Mouse (Mus musculus) limb, embryonic 14.5 days (tissue): Measurements from ENCODE around the gene Actn3. TPM values are rescaled to one million over a fixed set of nuclear protein-coding genes. Genes with fewer than 3 reads are reported as not detected.
A peak's percentile ranks its signal among the peaks of the same experiment; 100 is the strongest.
"Not testable (repeated sequence)": the region's sequence is repeated elsewhere in the genome, so short reads cannot be mapped to it uniquely, and the experiment has no call there.

Source experiments
- ATAC-seq: fragments of 200-750 bp; cut with Nextera tagmentation; 2 replicates; pipeline ENCODE4 v1.8.0; 2017; ENCODE audit warnings: low read depth, moderate number of reproducible peaks, moderate TSS enrichment; ENCODE audit not compliant: low FRiP score
- DNase-seq: peaks from one replicate; pipeline ENCODE4 v3.0.0-alpha.2; 2015; ENCODE audit warnings: low spot score
- H3K27ac ChIP-seq: fragments of 300-500 bp; sonication (generic); replicated peaks from 2 replicates; pipeline ENCODE4 v1.5.1; 2014; ENCODE audit warnings: low read depth, mild to moderate bottlenecking, low read length, moderate library complexity, mixed read lengths
- H3K27me3 ChIP-seq: fragments of 300-500 bp; sonication (generic); 2 replicates; pipeline ENCODE4 v1.6.1; 2014; ENCODE audit warnings: low read length, mixed read lengths; ENCODE audit not compliant: control insufficient read depth, insufficient read depth
- H3K36me3 ChIP-seq: fragments of 300-500 bp; sonication (generic); 2 replicates; pipeline ENCODE4 v1.6.1; 2014; ENCODE audit warnings: mild to moderate bottlenecking, low read length, moderate library complexity, mixed read lengths; ENCODE audit not compliant: control insufficient read depth, insufficient read depth
- H3K4me1 ChIP-seq: fragments of 300-500 bp; sonication (generic); 2 replicates; pipeline ENCODE4 v1.6.1; 2014; ENCODE audit warnings: antibody characterized with exemption, low read length, mixed read lengths; ENCODE audit not compliant: control insufficient read depth, insufficient read depth
- H3K4me2 ChIP-seq: fragments of 300-500 bp; sonication (generic); replicated peaks from 2 replicates; pipeline ENCODE4 v1.6.1; 2014; ENCODE audit warnings: low read depth, mild to moderate bottlenecking, low read length, moderate library complexity; ENCODE audit not compliant: severe bottlenecking
- H3K4me3 ChIP-seq: fragments of 300-500 bp; sonication (generic); replicated peaks from 2 replicates; pipeline ENCODE4 v1.5.1; 2014; ENCODE audit warnings: low read length
- H3K9ac ChIP-seq: fragments of 300-500 bp; sonication (generic); 2 replicates; pipeline ENCODE4 v1.6.1; 2014; ENCODE audit warnings: mild to moderate bottlenecking, low read depth, low read length, moderate library complexity; ENCODE audit not compliant: severe bottlenecking
- H3K9me3 ChIP-seq: fragments of 300-500 bp; sonication (generic); 2 replicates; pipeline ENCODE4 v1.6.1; 2016; ENCODE audit warnings: low read length; ENCODE audit not compliant: control insufficient read depth
- POLR2A ChIP-seq: fragments of 200-500 bp; IDR thresholded peaks from 2 replicates; pipeline ENCODE4 v1.8.0; 2012; ENCODE audit warnings: inconsistent platforms, mild to moderate bottlenecking, moderate library complexity, borderline replicate concordance; ENCODE audit not compliant: insufficient read depth, insufficient read length; ENCODE audit errors: extremely low read depth
- WGBS: fragments of 180-500 bp; shearing (Covaris S2); extraction: QIAGEN DNeasy Blood & Tissue Kit; methylation state at CpG from one replicate; pipeline ENCODE4 v1.1.7; 2014; 5-methylcytosine and 5-hydroxymethylcytosine counted together
- polyA plus RNA-seq, 2 experiments: library from polyadenylated mRNA; depleted of rRNA in 1 of 2; stranded (reverse) in 1 of 2; unstranded in 1 of 2; fragments of >200 nt; fragmentation: Nextera tagmentation in 1 of 2; extraction: Ambion mirVana in 1 of 2; gene quantifications; 2 replicates each; pipeline versions ENCODE4 v1.2.1 to v1.2.3; 2012 to 2014

Actn3 gene
- polyA plus RNA-seq, 2 experiments, result 8.3 to 11.9 TPM

DNA sequence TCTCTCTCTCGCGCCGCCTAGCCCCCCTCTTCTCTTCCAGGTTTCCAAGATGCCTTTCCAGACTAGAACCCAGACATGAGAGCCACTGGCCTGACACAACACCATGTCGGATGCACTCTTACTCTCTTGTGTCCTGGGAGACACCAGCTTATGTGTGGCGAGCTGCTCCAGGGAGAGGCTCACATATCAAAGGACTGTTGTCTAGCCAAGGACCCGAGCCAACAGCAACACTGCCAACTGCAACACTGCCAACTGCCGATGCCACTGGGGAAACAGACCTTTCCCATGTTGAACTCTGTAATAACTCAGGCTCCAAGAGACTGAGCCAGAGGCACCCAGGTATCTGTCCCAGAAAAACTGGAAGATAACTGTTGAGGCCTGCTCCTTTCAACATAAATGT, 48.6 kb downstream of the Actn3 start:
- DNase-seq, result no peak
- peaks cover 42% of the 10 kb centered on the region for H3K36me3 ChIP-seq
- no peak for TF ChIP-seq POLR2A
- no peak overlapping the region for H3K4me2 ChIP-seq
- no peak for ATAC-seq
- H3K9me3 ChIP-seq, result no peaks in the 10 kb centered on the region
- no peak overlapping the region for H3K4me3 ChIP-seq
- no peak overlapping the region for H3K27ac ChIP-seq
- WGBS, result 68% methylated on average over 7 of the region's 7 CpGs
- no peaks in the 10 kb centered on the region for H3K4me1 ChIP-seq
- no peaks in the 10 kb centered on the region for H3K27me3 ChIP-seq
- H3K9ac ChIP-seq, result no peak overlapping the region

DNA sequence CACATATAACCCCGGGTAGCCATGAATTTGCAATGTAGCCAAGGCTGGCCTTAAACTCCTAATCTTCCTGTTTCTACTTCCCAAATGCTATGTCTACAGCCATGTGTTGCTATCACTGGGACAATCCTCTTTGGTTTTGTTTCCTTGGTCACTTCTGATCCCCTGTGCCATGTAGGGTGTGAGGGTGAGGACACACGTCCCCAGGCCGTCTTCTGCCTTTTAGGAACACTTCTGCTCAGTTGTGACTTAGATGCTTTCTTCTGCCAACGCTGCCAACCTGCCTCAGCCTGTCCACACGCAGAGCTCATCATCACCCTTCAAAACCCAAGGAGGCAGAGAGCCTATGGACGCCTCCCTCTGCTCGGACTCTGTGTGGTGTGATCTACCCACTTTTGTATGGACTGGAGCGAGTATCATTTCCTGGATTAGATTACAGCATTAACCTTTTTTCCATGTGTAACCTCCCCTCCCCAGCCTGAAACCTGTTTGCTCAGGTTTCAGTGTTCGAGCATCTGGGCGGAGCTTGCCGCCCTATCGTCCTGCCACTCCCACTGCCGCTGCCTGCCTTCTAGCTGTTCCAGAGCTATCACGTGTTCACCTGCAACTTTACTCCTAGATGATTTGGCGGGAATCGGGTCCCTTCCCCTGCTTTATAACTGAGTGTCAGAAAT, 49.1 kb downstream of the Actn3 start:
- WGBS, result 50% methylated on average over 16 of the region's 16 CpGs
- no peak for ATAC-seq
- Histone ChIP-seq H3K27ac (no peak overlapping the region), H3K4me2 (no peak overlapping the region), H3K27me3 (no peaks in the 10 kb centered on the region), H3K36me3 (peaks cover 36% of the 10 kb centered on the region), H3K9me3 (no peaks in the 10 kb centered on the region), H3K9ac (no peak overlapping the region), H3K4me1 (no peaks in the 10 kb centered on the region), H3K4me3 (no peak overlapping the region)
- no peak for DNase-seq
- no peak for TF ChIP-seq POLR2A

GRCm38 (mm10) chr19:4820678-4821303, 56.9 kb downstream of the Actn3 start:
- peaks cover 14% of the 10 kb centered on the region for H3K36me3 ChIP-seq
- H3K9me3 ChIP-seq, result no peaks in the 10 kb centered on the region
- ATAC-seq, result no peak
- H3K4me2 ChIP-seq, result no peak overlapping the region
- no peaks in the 10 kb centered on the region for H3K27me3 ChIP-seq
- WGBS, result 75% methylated on average over 5 of the region's 5 CpGs
- no peaks in the 10 kb centered on the region for H3K4me1 ChIP-seq
- no peak overlapping the region for H3K4me3 ChIP-seq
- H3K9ac ChIP-seq, result no peak overlapping the region
- no peak for TF ChIP-seq POLR2A
- peak; percentile 59 for DNase-seq
- no peak overlapping the region for H3K27ac ChIP-seq

GRCm38 (mm10) chr19:4817182-4817835, 60.4 kb downstream of the Actn3 start:
- Histone ChIP-seq H3K27me3 (no peaks in the 10 kb centered on the region), H3K36me3 (no peaks in the 10 kb centered on the region), H3K27ac (no peak overlapping the region), H3K4me2 (no peak overlapping the region), H3K9me3 (no peaks in the 10 kb centered on the region), H3K9ac (no peak overlapping the region), H3K4me3 (no peak overlapping the region), H3K4me1 (peaks cover under 1% of the 10 kb centered on the region; the same call in 1 of the 2 replicates)
- ATAC-seq, result no peak
- no peak for DNase-seq
- WGBS, result 69% methylated on average over 1 of the region's 1 CpGs
- no peak for TF ChIP-seq POLR2A

DNA sequence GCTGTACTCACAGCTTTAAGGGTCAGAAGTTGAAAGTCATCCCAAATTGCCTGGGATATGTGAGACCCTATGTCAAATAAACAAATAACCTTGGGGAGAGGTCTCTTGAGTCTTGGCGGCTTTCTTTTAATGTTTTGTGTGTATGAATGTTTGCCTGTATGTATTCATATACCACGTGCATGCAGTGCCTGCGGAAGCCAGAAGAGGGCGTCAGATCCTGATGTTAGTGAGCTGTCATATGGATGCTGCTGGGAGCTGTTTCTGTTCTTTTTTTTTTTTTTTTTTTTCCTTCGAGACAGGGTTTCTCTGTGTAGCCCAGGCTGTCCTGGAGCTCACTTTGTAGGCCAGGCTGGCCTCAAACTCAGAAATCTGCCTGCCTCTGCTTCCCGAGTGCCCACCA, 64.7 kb downstream of the Actn3 start:
- TF ChIP-seq POLR2A, result no peak
- Histone ChIP-seq H3K9ac (no peak overlapping the region), H3K4me3 (no peak overlapping the region), H3K27me3 (no peaks in the 10 kb centered on the region), H3K27ac (no peak overlapping the region), H3K36me3 (no peaks in the 10 kb centered on the region), H3K4me1 (peaks cover 20% of the 10 kb centered on the region), H3K4me2 (no peak overlapping the region), H3K9me3 (no peaks in the 10 kb centered on the region)
- no peak for ATAC-seq
- 83% methylated on average over 6 of the region's 6 CpGs for WGBS
- no peak for DNase-seq

GRCm38 (mm10) chr19:4812334-4812949, 65.3 kb downstream of the Actn3 start:
- H3K36me3 ChIP-seq, H3K9me3 ChIP-seq, H3K27me3 ChIP-seq, DNase-seq, ATAC-seq: not testable (repeated sequence)
- H3K4me3 ChIP-seq, result peak overlapping the region; percentile 91
- peaks cover 21% of the 10 kb centered on the region for H3K4me1 ChIP-seq
- peak overlapping the region; percentile 88 for H3K9ac ChIP-seq
- peak overlapping the region; percentile 95 for H3K27ac ChIP-seq
- 76% methylated on average over 8 of the region's 8 CpGs for WGBS
- H3K4me2 ChIP-seq, result peak overlapping the region; percentile 93
